Comparison of ENCODE assay signal across 8 mouse cellular contexts in genomic region chr17:29347645-29348256, GRCm38 (mm10). TPM values are rescaled to one million over a fixed set of nuclear protein-coding genes. Genes with fewer than 3 reads are reported as not detected.
DNase-seq lines count a peak whose midpoint lies in the region; ATAC-seq and TF ChIP-seq lines count a peak whose summit lies in the region.

Mtch1 (minus strand) TSS chr17:29347934.

- no peaks in the 10 kb centered on the region for H3K9me3 ChIP-seq in embryonic facial prominence, embryonic 15.5 days (replicated peaks)
- no peaks in the 10 kb centered on the region for H3K9me3 ChIP-seq in kidney, embryonic 14.5 days (ENCODE audit: control insufficient read depth, low read length)
- H3K9me3 ChIP-seq in limb, embryonic 15.5 days, result no peaks in the 10 kb centered on the region

- no peak for TF ChIP-seq CTCF in bone marrow, adult 2 months (IDR thresholded peaks at IDR 0.05; ENCODE audit: control insufficient read depth, insufficient read depth, low read length)

- H3K9ac ChIP-seq in embryonic facial prominence, embryonic 15.5 days, result peak within 1 kb of the TSS; percentile 97
- H3K9ac ChIP-seq in kidney, embryonic 14.5 days (ENCODE audit: low read depth, low read length), result peak within 1 kb of the TSS; percentile 74
- H3K9ac ChIP-seq in limb, embryonic 15.5 days, result peak within 1 kb of the TSS; percentile 90

- peak within 1 kb of the TSS; percentile 78 for H3K27ac ChIP-seq in bone marrow, adult 2 months (ENCODE audit: control insufficient read depth, insufficient read depth, low read depth, low read length, poor library complexity)
- H3K27ac ChIP-seq in embryonic facial prominence, embryonic 15.5 days (replicated peaks), result peak within 1 kb of the TSS; percentile 91
- peak within 1 kb of the TSS; percentile 93 for H3K27ac ChIP-seq in kidney, embryonic 14.5 days (ENCODE audit: low read depth, low read length)
- H3K27ac ChIP-seq in limb, embryonic 15.5 days, result peak within 1 kb of the TSS; percentile 90

- H3K4me3 ChIP-seq in bone marrow, adult 2 months (replicated peaks; ENCODE audit: control insufficient read depth, low read depth, low read length), result peak within 1 kb of the TSS; percentile 100
- peak within 1 kb of the TSS; percentile 92 for H3K4me3 ChIP-seq in embryonic facial prominence, embryonic 15.5 days (replicated peaks)
- H3K4me3 ChIP-seq in kidney, embryonic 14.5 days (ENCODE audit: low read length), result peak within 1 kb of the TSS; percentile 62
- peak within 1 kb of the TSS; percentile 96 for H3K4me3 ChIP-seq in limb, embryonic 15.5 days

- WGBS in bone marrow, adult 2 months, result under 1% methylated on average over 53 of the region's 53 CpGs
- under 1% methylated on average over 50 of the region's 53 CpGs for WGBS in embryonic facial prominence, embryonic 15.5 days
- under 1% methylated on average over 43 of the region's 53 CpGs for WGBS in kidney, embryonic 14.5 days
- under 1% methylated on average over 52 of the region's 53 CpGs for WGBS in limb, embryonic 15.5 days

- peaks cover 13% of the 10 kb centered on the region; the same call in 1 of the 2 replicates for H3K36me3 ChIP-seq in embryonic facial prominence, embryonic 15.5 days
- peaks cover 17% of the 10 kb centered on the region; the same call in 1 of the 2 replicates for H3K36me3 ChIP-seq in kidney, embryonic 14.5 days (ENCODE audit: control insufficient read depth, insufficient read depth, low read length)
- H3K36me3 ChIP-seq in limb, embryonic 15.5 days, result peaks cover 21% of the 10 kb centered on the region

- no peaks in the 10 kb centered on the region for H3K27me3 ChIP-seq in embryonic facial prominence, embryonic 15.5 days
- H3K27me3 ChIP-seq in kidney, embryonic 14.5 days (ENCODE audit: control insufficient read depth, insufficient read depth, low read length), result no peaks in the 10 kb centered on the region
- H3K27me3 ChIP-seq in limb, embryonic 15.5 days, result no peaks in the 10 kb centered on the region

- DNase-seq in 416B (ENCODE audit: low read depth), result peak; percentile 97
- DNase-seq in heart, adult 9 months (ENCODE audit: low spot score in 2 of 2), result peak; percentile 97 to 99
- DNase-seq in monocyte, adult 2 months (ENCODE audit: low read depth in 1 of 2, low spot score in 2 of 2), result peak; percentile 96 to 99
- DNase-seq in spleen, postnatal 36 days (ENCODE audit: low spot score in 2 of 2), result peak; percentile 99 to 100

- peak; percentile 83; the same call in 1 of the 2 replicates for TF ChIP-seq POLR2A in bone marrow, adult 2 months (IDR thresholded peaks at IDR 0.05; ENCODE audit: borderline replicate concordance, control insufficient read depth, low read depth, low read length)

- peak within 1 kb of the TSS; percentile 62 for H3K4me2 ChIP-seq in embryonic facial prominence, embryonic 15.5 days (replicated peaks)
- H3K4me2 ChIP-seq in kidney, embryonic 14.5 days (replicated peaks; ENCODE audit: low read depth, low read length), result peak within 1 kb of the TSS; percentile 79
- H3K4me2 ChIP-seq in limb, embryonic 15.5 days, result peak within 1 kb of the TSS; percentile 69

- peaks cover 3% of the 10 kb centered on the region for H3K4me1 ChIP-seq in bone marrow, adult 2 months (ENCODE audit: control insufficient read depth, insufficient read depth, low read length)
- peaks cover 34% of the 10 kb centered on the region for H3K4me1 ChIP-seq in embryonic facial prominence, embryonic 15.5 days
- peaks cover 17% of the 10 kb centered on the region; the same call in 1 of the 2 replicates for H3K4me1 ChIP-seq in kidney, embryonic 14.5 days (ENCODE audit: control insufficient read depth, insufficient read depth, low read length)
- H3K4me1 ChIP-seq in limb, embryonic 15.5 days, result peaks cover 32% of the 10 kb centered on the region

- ATAC-seq in embryonic facial prominence, embryonic 15.5 days (ENCODE audit: insufficient number of reproducible peaks, low FRiP score, low TSS enrichment, low read depth), result peak; percentile 96
- ATAC-seq in kidney, embryonic 14.5 days (ENCODE audit: low FRiP score, low TSS enrichment), result peak; percentile 97
- ATAC-seq in limb, embryonic 15.5 days (ENCODE audit: insufficient number of reproducible peaks, low FRiP score, low TSS enrichment, low read depth), result peak; percentile 94

RNA-seq across cellular contexts. Expression of gene Mtch1, which starts in this region (rescaled TPM):
- 111 and 170 TPM in 2 replicates for polyA plus RNA-seq in bone marrow, adult 2 months (2011; ENCODE audit: insufficient read depth, insufficient read length, low replicate concordance, missing spikeins)
- 337 and 355 TPM in 2 replicates for polyA plus RNA-seq in embryonic facial prominence, embryonic 15.5 days (2015; fragmentation: Nextera tagmentation; extraction: Ambion mirVana)
- 297 and 364 TPM in 2 replicates for polyA plus RNA-seq in kidney, embryonic 14.5 days (2014; fragmentation: Nextera tagmentation; extraction: Ambion mirVana)
- 267 and 334 TPM in 2 replicates for polyA plus RNA-seq in limb, embryonic 15.5 days (2015; fragmentation: Nextera tagmentation; extraction: Ambion mirVana)

Comparison
In these comparisons a context has a peak if more than half of its experiments do, and no peak if none do; other contexts are left out.
1. Peak in every context shown above with its lines: DNase-seq, ATAC-seq, H3K4me3 ChIP-seq and H3K27ac ChIP-seq.